Mouse (Mus musculus) testis, adult 2 months (tissue): ENCODE measurements around the gene Alkbh2. TPM values are rescaled to one million over a fixed set of nuclear protein-coding genes. Genes with fewer than 3 reads are reported as not detected.

ENCODE experiments used
- H3K27ac ChIP-seq: fragments of 200-500 bp; 2 replicates; pipeline ENCODE4 v1.5.1; 2012; ENCODE audit warnings: low read depth, low read length; ENCODE audit not compliant: control insufficient read depth, insufficient read depth
- H3K27me3 ChIP-seq: fragments of 200-500 bp; 2 replicates; pipeline ENCODE4 v1.6.1; 2012; ENCODE audit warnings: mild to moderate bottlenecking, low read length, moderate library complexity; ENCODE audit not compliant: control insufficient read depth, insufficient read depth
- H3K36me3 ChIP-seq: fragments of 200-500 bp; 2 replicates; pipeline ENCODE4 v1.6.1; 2012; ENCODE audit warnings: mild to moderate bottlenecking, low read length; ENCODE audit not compliant: control insufficient read depth, insufficient read depth
- H3K4me1 ChIP-seq: fragments of 200-500 bp; 2 replicates; pipeline ENCODE4 v1.6.1; 2012; ENCODE audit warnings: low read length; ENCODE audit not compliant: control insufficient read depth, insufficient read depth
- H3K4me3 ChIP-seq: fragments of 200-500 bp; 2 replicates; pipeline ENCODE4 v1.5.1; 2012; ENCODE audit warnings: low read depth, mild to moderate bottlenecking, low read length, moderate library complexity, mixed read lengths; ENCODE audit not compliant: control insufficient read depth
- CTCF ChIP-seq: fragments of 200-500 bp; IDR thresholded peaks from 2 replicates; pipeline ENCODE4 v1.5.1; 2012; ENCODE audit warnings: low read depth, mild to moderate bottlenecking, inconsistent platforms, low read length, moderate library complexity; ENCODE audit not compliant: control insufficient read depth, insufficient read depth, insufficient replicate concordance
- POLR2A ChIP-seq: fragments of 200-500 bp; IDR thresholded peaks from 2 replicates; pipeline ENCODE4 v1.6.1; 2012; ENCODE audit warnings: low read depth, mild to moderate bottlenecking, inconsistent platforms, low read length, moderate library complexity; ENCODE audit not compliant: control insufficient read depth
- polyA plus RNA-seq: library from polyadenylated mRNA; depleted of rRNA; stranded (reverse); fragments of >200 nt; gene quantifications from 2 replicates; pipeline ENCODE4 v1.2.3, GENCODE M21; 2012

Gene Alkbh2
- polyA plus RNA-seq, 1 experiment: 2.2 TPM

- H3K4me1 ChIP-seq: peaks cover 15% of the 10 kb centered on the region
- H3K36me3 ChIP-seq: no peaks in the 10 kb centered on the region
- no peak overlapping the region for H3K4me3 ChIP-seq
- no peak overlapping the region for H3K27ac ChIP-seq
- no peaks in the 10 kb centered on the region for H3K27me3 ChIP-seq
- TF ChIP-seq POLR2A (no peak), CTCF (no peak)
Observed at GRCm38 (mm10) chr5:114154765-114155164, 26.7 kb upstream of the Alkbh2 start.

GRCm38 (mm10) chr5:114153490-114153889 lies 25.5 kb upstream of the Alkbh2 start:
- Histone ChIP-seq H3K27me3 (no peaks in the 10 kb centered on the region), H3K4me1 (peaks cover 17% of the 10 kb centered on the region), H3K36me3 (no peaks in the 10 kb centered on the region), H3K27ac (no peak overlapping the region), H3K4me3 (peak overlapping the region; percentile 54)
- TF ChIP-seq CTCF (peak; percentile 50; the same call in 1 of the 2 replicates), POLR2A (no peak)

- Histone ChIP-seq H3K4me3 (no peak overlapping the region), H3K36me3 (no peaks in the 10 kb centered on the region), H3K27ac (no peak overlapping the region), H3K27me3 (no peaks in the 10 kb centered on the region), H3K4me1 (peaks cover 21% of the 10 kb centered on the region)
- no peak for TF ChIP-seq CTCF
- TF ChIP-seq POLR2A: no peak
Observed at GRCm38 (mm10) chr5:114152359-114153092, 24.5 kb upstream of the Alkbh2 start.

GRCm38 (mm10) chr5:114147043-114147972 lies 19.3 kb upstream of the Alkbh2 start:
- peaks cover 26% of the 10 kb centered on the region for H3K4me1 ChIP-seq
- H3K4me3 ChIP-seq: no peak overlapping the region
- H3K27me3 ChIP-seq: no peaks in the 10 kb centered on the region
- H3K27ac ChIP-seq: no peak overlapping the region
- TF ChIP-seq CTCF (no peak), POLR2A (no peak)
- H3K36me3 ChIP-seq: no peaks in the 10 kb centered on the region

GRCm38 (mm10) chr5:114146028-114146888 lies 18.2 kb upstream of the Alkbh2 start, which contains the start of gene Acacb:
Acacb (plus strand) TSS chr5:114146535.
- Histone ChIP-seq H3K27ac (no peak within 1 kb of the TSS), H3K4me3 (no peak within 1 kb of the TSS), H3K4me1 (peaks cover 20% of the 10 kb centered on the region), H3K27me3 (no peaks in the 10 kb centered on the region), H3K36me3 (no peaks in the 10 kb centered on the region)
- TF ChIP-seq POLR2A (no peak), CTCF (no peak)

- Histone ChIP-seq H3K27ac (peak overlapping the region; percentile 86), H3K4me3 (no peak overlapping the region), H3K27me3 (no peaks in the 10 kb centered on the region), H3K4me1 (peaks cover 6% of the 10 kb centered on the region), H3K36me3 (no peaks in the 10 kb centered on the region)
- TF ChIP-seq POLR2A: peak; percentile 32; the same call in 1 of the 2 replicates
- TF ChIP-seq CTCF: no peak
Observed at GRCm38 (mm10) chr5:114139175-114139574, 11.2 kb upstream of the Alkbh2 start.
